Mouse (Mus musculus) left cerebral cortex, adult 18-20 months (tissue): ENCODE data around the gene Ncoa4. TPM values are rescaled to one million over a fixed set of nuclear protein-coding genes. Genes with fewer than 3 reads are reported as not detected.
"Not testable (repeated sequence)": the region's sequence is repeated elsewhere in the genome, so short reads cannot be mapped to it uniquely, and the experiment has no call there.

Experiments used
- DNase-seq, 2 experiments: peaks; one replicate each; pipeline ENCODE4 v3.0.0; 2021 to 2022; ENCODE audit warnings: low spot score in 2 of 2, mixed read lengths in 1 of 2
- total RNA-seq, 2 experiments: library from RNA; stranded (reverse); gene quantifications; 2 replicates each; pipeline ENCODE4 v1.2.3; 2021

Ncoa4 gene
- total RNA-seq, 2 experiments from 2014 or later, result 96.8 to 97.3 TPM

DNA sequence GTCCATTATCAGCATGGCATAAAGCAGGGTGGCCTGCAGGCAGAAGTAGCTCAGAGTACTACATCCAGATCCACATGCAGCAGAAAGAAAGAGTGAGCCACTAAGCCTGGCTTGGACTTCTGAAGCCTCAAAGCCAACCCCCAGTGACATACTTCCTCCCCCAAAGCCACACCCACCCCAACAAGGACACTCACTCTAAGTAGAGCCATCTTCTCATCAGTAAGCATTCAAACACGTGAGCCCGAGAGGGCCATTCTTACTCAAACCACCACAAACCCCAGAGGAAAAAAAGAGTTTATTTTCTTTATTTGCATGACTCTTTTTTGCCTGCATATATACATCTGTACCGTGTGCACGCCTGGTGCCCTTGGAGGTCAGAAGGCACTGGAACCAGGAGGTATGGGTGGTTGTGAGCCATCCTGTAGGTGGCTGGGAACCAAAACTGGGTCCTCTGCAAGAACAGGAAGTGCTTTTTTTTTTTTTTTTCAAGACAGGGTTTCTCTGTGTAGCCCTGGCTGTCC is 455 bp upstream of the Ncoa4 start:
- DNase-seq, result no peak

DNA sequence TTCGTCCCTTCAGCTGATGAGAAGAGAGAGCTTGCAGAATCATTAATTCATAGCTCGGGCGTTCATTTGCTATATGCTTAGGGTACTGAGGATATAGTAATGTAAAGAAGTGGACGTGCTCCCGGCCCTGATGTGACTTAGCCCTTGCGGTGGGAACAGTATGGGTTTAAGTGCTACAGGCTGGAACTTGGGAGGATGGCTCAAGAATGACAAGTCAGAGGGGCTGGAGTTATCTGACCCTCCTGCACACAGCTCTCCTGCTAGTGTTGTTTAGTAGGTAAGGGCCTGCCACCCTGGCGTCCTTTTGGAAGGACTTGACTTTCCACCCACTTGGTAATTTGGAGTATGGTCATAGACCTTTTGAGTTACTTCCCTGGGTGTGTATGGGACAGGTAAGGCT is 898 bp downstream of the Ncoa4 start:
- DNase-seq, result no peak

DNA sequence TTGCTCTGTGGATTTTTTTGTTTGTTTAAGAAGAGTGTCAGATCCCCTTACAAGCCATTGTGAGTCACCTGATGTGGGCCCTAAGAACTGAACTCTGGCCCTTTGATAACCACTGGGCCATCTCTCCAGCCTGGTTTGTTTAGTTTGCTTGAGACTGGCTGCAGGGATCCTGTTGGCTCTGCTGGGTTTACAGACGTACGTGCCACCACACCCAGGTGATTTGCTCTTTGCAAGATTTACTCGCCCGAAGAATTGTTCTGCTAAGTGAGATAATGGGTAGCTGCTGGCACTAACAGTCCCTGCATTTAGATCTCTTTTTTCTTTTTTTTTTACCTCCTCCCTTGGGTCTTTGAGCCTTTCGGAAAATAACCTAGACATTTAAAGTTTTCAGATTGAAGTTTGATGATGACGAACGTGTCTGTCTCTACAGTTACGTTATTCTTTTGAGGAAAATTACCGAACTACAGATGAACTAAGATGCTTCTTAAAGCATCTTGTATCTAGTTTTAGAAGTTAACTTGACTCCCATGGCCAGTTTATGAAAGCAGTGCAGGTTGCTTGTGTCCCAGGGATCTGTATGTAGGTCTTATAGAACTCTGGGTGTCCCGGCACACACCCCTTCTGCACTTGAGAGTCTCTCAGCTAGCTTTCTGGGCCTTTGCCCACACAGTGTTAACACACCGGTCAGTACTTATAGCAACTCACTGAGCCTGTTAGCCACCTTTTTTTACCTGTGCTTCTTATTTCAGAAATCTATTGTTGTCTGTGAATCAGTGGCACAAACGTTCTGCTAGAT is 1.6 kb downstream of the Ncoa4 start:
- no peak for DNase-seq

DNA sequence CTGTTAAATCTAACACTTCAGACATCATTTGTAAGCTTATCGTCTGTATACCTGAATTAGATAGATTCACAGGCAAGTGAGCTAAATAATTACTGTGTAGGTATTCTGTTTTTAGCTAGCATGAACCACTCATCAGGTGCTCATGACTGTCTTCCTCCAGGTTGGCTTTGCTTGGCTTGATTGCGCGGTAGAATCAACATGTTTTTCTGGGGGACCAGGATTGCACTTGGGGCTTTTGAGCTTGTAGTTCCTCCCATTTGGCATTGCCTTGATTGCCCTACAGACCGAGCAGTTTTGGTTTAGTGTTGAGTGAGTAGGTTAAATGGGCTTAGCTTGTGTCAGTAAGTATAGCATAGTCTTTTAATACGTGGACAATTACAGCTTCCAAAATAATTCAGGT is 2.6 kb downstream of the Ncoa4 start:
- no peak for DNase-seq

DNA sequence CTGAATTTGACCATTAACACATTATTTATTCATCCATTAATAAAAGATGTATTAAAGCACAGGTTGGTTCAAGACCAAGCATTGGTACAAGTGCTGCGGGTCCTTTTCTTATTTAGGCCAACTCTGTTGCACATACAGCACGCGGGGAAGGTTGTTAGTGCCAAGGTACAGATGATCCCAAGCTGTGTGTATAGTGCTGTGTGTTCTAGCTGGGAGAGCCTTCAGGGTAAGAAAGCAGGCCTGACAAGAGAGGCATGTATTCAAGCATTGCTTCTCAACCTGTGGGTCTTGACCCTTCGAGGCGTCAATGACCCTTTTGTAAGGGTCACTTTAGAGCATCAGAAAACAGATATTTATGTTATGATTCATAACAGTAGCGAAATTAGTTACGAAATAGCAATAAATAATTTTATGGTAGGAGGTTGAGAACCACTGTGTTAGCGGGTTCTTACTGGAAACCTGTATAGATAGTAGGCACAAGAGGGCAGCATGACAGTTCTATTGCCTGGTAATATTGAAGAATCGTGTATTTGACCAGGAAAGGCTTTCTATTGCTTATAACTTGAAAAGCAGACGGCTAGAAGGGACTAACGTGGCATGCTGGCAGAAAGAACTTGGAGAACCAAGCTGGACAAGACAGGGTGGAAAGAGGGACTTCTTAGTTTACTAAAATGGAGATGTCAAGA is 3.7 kb downstream of the Ncoa4 start:
- DNase-seq, result no peak

DNA sequence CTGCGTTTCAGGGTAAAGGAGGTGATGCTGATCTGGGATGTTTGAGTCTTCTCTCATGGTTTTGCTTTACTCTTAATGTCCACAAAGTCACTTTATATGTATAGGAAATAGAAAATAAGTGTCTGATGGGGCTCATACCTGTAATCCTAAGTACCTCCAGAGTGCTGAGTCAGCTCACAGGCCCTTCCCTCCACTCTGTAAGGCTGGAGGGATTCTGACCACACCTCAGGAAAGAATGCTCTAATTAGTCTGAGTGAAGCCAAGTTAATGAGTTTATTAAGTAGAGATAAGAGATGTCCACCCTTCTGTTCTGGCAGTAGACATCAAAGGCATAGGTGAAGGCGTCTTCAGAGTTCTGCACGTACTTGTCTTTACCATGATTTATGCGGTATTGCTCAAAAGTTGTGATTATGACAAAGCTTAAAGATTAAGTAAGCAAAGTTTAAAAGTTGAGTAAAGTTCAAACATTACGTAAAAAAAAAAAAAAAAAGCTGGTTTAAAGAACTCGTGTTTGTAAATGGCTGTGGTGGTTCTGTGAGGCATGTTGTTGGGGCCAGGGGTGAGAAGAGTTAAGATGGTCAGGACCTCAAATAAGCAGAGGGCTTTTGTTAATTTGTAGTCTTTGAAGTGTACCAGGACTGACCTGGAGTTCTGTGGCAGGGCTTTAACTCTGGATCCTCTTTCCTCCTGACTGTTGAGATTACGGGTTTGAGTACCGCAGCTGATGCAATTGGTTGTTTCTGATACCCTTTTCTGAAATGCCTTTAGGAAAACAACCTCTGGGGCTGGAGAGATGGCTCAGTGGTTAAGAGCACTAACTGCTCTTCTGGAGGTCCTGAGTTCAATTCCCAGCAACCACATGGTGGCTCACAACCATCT is 4.7 kb downstream of the Ncoa4 start:
- DNase-seq, result no peak

DNA sequence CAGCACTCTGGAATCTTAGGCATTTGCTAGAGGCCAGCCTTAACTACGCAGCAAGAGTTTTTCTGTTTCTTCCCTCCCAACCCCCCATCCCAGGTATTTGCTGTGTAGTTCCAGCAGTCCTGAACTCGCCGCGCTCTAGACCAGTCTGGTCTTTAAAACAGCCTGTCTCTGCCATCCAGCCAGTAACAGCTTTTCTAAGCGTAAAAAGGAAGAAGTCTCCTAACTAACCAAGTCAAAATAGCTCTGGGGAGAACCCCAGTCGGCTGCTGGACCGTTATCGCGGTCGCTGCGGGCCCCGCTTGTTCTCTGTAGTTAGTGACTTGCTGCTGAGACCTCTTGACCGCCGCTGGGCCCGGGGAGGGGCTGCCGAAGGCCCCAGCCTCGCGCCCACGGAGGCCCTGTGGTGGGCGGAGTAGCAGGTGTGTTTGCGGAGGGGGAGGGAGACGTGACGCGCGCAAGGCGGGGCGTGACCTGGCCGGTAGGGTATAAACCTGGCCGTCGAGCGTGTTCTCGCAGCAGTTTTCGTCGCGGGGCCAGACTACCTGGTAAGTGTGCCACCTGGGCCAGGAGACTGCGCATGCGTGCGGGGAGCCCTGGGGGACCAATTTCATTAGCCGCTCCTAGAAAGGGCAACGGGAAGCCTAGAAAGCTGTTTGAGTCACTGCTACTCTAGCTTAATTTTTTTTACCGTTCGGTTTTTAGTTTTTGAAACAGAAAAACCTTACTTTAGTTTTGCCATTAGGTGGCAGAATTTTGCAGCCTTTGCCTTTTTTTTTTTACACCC is 5.8 kb downstream of the Ncoa4 start:
- DNase-seq, result peak; percentile 20 to 34

DNA sequence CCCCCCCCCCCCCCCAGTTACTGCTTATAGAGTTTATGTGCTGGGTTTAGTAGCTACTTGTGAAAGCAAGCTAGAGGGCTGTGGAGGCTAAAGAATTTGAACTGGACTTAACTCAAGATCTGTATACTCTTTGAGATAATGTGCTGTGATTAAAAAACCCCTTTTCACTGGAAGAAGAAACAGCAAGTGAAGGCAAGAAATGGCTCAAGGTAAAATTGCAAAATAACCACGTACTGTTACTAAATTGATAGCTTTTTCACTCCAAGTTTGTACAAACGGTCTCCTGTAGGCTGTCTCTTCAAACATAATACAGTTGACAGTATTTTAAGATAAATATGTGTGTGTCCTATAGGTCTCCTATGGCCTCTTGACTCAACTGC is 6.4 kb downstream of the Ncoa4 start:
- no peak for DNase-seq

DNA sequence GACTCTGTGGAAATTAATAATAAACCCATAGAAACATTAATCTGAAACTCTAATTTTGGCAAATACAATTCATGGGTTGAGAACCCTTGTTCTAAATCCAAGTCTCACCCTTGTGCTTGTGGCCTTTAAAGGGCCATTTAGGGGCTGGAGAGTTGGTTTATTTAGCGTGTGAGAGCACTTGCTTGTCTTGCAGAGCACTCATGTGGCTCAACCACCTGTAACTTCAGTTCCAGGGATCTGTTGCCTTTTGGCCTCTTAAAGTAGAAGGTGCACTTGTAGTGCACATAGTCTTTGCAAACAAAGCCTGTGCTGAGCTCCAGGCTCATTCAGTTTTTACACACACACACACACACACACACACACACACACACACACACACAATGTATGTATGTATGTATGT is 7.2 kb downstream of the Ncoa4 start:
- DNase-seq, result no peak

DNA sequence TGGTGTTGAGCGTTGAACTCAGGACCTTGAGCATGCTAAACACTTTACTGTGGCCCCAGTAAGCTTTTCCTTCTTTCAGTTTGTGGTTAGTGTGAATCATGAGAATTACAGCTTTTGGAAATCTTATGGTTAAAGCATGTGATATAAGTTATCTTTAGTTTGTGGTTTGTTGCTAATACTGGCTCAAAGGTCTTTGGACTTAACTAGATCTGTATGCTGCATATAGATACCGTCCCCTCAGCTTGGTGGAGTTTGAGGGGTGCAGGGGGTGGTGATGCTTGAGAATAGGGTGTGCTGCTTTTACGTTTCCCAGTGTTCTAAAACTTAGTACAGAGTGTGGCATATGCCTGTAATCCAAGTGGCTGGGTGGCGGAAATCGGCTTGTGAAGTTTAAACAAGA is 7.7 kb downstream of the Ncoa4 start:
- no peak for DNase-seq

DNA sequence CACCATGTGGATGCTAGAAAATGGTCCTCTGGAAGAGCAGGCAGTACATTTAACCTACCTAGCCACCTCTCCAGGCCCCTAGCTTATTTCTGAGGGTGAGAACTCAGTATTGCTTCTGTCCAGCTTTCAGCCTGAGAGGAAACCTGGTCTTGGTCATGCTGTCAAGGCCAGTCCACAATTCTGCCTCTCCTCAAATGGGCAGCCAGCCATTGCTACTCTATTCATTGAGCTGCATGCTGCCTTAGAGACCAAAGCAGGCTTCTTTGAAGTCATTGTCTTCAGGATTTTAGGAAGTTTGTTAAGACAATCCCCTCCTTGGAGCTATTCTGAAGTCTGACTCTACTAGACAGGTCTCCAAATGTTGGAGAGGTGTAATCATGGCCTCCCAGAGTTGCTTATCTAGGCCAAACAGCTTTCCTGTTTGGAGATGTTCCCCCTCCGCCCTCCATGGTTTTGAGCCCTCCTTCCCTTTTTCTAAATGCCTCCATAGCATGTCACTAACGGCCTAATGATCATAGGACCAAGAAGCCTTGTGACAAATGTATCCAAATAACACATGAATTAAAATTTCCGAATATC is 9.1 kb downstream of the Ncoa4 start:
- DNase-seq, result no peak

DNA sequence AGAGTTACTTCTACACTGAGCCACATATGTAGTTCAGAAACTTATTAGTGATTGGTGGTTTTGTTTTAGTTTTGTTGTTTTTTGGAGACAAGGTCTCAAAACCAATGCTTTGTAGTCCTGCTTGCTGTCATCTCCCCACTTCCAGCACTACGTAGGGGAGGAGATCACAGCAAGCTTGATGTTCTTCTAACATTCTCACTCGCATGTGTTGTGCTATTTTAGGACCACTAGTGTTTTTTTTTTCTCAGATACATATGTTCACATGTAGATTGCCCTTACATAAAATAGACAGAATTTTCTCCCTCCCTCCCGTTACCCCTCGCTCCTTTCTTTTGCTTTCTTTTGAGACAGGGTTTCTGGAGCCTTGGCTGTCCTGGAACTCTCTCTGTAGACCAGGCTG is 10.5 kb downstream of the Ncoa4 start:
- no peak for DNase-seq

DNA sequence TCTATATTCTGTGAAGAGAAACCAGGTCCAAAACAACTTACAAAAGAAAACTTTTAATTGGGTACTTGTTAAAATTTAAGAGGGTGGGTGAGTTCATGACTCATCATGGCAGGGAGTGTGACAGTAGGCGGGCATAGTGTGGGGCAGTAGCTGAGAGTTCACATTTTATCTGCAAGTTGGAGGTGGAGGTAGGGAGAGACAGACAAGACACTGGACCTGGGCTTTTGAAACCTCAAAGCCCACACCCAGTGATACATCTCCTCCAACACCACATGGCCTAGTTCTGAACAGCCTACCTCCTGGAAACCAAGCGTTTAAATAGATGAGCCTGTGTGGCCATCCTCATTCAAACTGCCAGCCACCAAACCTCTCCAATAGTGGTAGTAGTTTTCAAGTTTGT is 15.6 kb downstream of the Ncoa4 start:
- peak in 1 of 2 experiments; percentile 14 for DNase-seq

DNA sequence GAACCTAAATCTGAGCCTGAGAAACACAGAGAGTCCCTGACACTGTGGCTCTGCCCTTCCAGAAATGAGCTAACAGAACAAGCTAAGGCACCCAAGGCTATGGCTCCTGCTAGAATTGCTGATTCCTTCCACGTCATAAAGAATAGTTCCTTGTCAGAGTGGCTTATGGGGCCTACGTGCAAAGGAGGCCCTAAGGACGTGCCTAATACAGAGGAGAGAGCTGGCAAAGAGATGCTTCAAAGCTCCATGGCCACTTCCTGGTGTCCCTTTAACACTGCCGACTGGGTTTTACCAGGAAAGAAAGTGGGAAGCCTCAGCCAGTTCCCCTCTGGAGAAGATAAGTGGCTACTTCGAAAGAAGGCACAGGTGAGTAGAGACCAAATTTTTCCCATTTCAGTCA is 16.9 kb downstream of the Ncoa4 start:
- not testable (repeated sequence) for DNase-seq

DNA sequence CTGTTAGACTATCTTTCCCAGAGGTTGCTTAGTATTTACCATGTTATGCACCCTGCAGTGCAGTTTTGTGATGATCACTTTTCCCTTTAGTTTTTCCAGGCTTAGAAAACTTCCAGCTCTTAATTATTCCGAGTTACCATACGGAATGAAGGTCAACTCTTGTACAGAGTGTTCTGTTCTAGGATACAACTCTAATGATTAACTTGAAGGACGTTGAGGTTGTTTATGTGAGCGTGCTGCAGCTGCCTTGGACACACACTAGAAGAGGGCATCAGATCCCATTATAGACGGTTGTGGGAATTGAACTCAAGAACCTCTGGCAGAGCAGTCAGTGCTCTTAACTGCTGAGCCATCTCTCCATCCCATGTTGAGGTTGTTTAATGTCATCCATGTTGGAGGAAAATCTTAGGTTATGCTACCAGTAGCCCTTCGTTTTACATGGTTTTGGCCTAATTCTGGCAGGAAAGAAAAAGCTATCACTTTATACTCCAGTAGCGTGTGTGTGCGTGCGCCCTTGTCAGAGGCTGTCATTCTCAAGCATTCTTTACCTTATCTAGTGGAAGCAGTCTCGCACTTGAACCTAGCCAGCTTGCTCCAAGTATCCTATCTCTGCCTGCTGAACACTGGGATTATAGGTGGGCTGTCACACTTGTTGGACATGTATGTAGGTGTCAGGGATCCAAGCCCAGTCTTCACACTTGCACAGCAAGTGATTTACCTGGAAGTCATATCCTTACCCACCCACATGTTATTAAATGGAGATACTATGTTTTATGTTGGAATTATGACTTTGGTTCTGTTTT is 19.9 kb downstream of the Ncoa4 start:
- no peak for DNase-seq

DNA sequence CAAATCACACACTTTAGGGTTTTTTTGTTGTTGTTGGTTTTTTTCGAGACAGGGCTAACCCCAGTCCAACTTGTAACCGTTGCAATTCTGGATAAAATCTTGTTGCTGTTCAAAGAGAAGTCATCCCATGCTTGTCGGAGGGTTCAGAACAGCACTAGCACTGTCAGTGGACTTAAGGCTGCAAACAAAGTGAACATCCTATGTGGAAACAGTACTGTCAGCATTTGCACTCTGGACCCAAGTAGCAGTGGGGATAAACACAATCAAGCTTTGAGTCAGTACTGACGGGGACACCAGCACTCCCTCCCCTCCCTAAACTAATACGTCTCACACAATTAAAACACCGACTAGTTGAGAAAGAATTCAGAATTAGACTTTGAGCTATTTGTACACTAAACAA is 21.2 kb downstream of the Ncoa4 start:
- no peak for DNase-seq

DNA sequence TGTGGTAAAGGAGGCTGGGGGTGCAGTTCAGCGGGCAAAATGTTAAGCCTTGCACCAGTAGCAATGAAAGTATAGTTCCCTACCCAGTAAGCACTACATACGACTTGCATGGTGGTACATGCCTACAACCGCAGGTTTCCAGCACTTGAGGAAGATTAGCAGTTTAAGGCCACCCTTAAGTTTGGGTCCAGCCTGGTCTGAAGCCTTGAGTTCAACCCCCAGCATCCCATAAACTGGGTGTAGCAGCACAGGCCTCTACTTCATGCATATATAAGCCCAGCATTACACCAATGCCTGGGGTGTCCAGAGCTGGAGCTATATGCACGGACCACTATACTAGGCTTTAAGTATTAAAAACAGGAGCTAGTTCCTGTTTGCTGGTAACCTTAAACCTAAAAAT is 24.2 kb downstream of the Ncoa4 start:
- no peak for DNase-seq

DNA sequence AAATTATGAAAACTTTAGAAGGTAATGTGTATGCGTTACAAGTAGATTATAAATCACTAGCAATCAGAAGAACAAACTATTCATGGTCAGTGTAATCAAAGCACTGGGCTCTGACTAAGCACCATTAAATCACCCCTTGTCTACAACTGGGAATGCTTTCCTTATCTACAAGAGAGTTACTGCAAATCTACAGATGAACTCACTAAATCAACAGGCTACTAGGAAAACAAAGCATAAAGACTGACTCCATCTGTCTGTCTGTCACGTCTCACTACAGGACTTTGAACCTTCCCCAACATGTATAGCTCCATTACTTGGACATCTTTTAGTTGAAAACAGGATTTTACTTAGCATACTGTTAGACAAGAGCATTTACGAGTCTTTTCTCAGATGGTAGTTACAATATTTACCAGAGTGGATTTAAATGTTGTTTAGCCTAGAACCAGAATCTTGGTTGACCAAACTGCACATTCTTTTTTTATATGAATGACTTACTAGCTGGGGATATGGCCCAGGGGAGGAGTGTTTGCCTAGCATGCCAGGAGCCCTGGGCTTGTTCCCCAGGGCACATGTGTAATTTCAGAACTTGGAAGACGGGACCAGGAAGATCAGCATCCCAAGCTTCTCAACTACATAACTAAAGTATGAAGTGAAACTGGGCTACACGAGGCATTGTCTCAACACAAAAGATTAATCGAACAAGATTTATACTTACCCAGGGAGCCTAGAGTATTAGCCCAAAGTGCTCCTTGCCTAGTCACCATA is 31.1 kb downstream of the Ncoa4 start:
- DNase-seq, result no peak

DNA sequence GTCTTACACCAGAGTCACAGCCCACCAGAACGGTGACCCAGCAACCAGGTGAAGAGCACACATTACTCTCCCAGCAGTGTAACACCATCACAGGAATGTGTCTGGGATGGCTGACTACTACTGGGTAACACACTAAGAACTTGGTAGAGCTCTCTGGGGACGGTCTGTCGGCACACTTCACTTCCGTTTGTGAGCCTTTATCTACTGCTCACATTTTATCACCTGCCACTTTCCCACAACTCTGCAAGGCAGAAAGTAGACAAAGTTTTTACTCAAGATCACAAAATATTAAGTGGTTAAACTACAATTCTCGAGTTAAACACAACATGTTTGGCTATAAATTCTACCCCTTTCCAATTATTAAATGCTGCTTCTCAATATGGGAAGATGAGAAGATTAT is 32.3 kb downstream of the Ncoa4 start:
- no peak for DNase-seq
